Mouse (Mus musculus): ENCODE data around the gene Pde1b.

The Pde1b gene

DNA sequence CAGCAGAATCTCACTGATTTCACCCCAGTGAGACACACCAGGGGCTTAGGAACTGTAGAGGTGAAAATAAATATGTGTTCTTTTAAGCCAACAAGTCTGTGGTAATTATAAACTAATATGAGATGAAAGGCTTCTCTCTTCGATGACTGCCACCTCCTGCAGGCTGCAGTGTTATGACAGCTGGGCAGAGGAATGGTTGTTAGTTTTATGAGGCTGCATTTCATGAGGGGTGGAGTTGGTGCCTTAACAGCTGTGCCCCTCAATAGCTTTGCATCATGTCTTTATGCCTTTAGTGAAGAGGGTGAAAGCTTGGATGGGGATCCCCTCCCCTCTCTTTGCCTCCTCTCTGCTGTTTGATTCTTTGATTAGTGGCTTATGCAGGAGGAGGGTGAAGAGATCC is 48.2 kb downstream of the Pde1b start:
- in situ Hi-C loops (cut with MboI), result no loop called here

DNA sequence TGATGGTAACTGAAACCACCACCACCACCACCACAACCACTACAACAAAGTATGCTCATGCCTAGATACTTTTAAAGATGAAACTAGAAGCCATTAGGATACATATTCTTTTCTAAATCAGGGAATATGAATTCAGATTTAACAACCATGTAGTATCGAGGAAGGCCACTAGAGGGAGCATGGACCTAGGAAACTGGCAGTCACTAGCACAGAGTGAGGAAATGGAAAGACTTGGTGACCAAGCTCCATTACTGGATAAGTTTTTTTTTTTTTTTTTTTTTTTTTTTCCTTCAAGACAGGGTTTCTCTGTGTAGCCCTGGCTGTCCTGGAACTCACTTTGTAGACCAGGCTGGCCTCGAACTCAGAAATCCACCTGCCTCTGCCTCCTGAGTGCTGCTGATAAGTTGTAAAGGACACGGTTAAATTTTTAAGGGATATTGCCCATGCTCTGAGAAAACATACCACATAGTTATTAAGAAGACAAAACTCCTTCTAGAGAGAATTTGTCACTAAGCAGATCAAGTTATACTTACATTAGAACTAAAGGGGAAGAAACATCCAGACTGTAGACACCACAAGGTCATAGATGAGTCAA is 49.4 kb downstream of the Pde1b start:
- in situ Hi-C loops (cut with MboI), result no loop called here

DNA sequence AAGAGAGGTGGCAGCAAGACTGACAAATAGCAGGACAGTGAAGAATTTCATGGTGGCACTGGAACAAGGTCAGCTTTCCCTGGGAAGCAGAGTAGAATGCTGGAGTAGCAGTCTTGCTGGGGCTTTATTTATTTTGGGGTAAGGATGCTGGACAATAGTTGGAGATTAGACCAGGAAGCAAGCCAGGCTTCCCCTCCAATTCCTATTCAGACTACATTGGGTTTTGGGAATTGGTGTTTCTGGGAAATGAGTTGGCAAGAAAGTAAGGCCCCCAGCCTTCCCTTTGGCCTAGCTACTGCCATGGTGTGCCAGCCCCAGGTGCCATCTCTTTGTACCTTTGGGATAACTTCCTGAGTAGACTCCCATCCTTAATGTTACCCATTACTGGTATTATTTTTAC is 62.1 kb downstream of the Pde1b start, which contains the start of gene Glycam1:
Glycam1 (minus strand) TSS at position 101 of the 400 bp plus-strand sequence.
- in situ Hi-C loops (cut with MboI), result no loop called here
